Mouse (Mus musculus) cerebellum, postnatal 14 days (tissue): ENCODE results near the gene Alcam.

Source experiments
- DNase-seq, 2 experiments: peaks; one replicate each; pipeline ENCODE4 v3.0.0; 2021; ENCODE audit warnings: mixed read lengths in 2 of 2

Gene Alcam

DNA sequence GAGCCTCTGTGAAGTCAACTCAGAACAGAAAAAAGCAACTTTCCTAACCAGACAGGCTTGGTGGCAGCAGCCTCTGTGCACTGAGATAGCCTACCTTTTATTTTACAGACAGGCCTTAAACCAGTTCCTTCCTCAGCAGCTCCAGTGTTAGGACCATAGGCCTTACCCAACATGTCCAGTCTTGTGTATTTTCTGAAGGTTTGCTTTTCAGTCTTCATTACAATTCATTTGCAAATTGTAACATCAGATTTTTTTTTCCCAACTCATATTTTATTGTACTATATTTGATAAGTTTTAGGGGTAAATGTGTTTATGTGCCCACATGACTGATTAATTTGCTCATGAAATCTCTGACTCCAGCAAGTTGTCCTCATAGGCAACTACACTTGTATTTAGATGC, 14.3 kb downstream of the Alcam start:
- DNase-seq, result no peak

DNA sequence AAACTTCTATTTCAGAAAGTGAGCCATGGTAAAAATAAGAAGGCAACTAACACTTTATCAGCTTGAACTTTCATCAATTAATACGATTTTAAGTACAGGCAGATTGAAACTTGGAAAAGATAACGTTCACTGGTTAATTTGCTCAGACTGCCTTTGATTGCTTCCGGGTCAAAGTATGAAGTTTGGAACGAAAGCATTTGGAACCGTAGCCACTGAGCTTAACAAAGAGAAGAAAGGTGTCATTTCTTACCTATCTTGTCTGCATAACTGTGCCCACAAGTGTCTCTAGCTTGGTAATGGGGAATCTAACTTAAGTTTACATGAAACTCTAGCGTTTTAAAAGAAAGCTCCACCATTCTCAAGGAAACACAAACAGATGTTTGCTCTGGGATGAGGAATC, 14.9 kb downstream of the Alcam start:
- DNase-seq, result no peak

DNA sequence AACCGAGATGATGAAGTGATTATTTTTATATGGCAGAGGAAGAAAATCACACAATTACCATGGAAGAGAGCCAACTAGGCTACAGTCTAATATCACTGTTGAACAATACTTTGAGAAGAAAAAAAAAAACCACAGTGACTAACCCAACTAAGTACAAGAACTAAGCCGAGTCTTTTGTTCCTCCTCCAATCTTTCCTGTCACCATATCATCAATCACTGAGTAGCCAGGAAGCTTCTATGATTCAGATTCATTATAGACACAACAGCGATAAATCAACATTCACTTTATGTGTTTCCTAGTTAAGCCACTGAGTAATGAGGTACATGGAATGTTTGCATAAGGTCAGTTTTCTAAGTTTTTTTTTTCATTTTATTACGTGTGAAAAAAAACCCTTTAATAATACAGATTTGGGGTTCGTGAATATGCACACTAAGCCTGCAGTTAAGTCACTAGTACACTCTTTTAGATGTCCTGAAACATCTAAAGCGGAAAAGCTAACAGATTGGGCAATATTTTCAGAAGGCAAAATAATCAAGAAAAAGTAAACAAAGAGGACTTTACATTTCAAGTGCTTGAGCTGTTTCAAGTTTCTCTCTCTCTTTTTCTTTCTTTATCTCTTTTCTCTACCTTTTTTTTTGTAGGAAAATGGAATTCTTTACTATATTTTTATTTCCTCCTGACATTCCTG, 15.5 kb downstream of the Alcam start:
- no peak for DNase-seq

DNA sequence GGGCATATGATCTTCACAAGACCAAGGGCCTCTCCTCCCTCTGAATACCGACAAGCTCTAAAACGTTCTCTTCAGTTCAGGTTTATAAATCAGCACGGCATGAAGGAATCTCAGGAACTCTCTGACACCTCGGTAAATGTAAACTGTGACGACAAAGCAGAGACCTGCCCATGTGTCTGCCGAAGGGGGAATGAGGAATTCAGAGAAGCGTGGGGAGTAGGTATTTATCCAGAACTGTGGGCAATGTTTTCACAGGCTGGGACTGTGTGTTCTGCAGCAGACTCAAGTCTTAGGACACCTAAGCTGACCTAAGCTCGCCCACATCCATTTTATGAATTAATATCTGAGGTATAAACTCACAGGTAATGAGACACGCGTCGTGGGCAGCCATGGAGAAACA, 20.7 kb downstream of the Alcam start:
- DNase-seq, result no peak

DNA sequence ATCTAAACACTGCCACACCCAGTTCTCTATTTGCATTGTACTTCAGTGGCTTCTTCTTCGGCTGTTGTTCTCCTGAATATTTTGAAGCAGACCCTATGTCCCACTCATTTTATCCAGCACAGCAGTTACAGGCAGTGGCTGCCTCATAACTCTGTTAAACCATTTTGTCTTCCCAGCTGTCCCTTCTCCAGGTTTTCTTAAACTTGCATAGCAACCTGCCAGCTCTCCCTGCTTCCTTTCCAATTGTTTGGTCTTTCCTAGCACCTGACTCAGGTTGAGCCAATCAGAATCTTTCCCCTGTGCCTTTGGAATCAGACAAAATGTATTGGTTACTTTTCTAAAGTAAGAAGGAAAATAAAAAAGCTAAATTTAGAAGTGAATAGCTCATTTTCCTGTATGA, 21.8 kb downstream of the Alcam start:
- DNase-seq, result no peak

DNA sequence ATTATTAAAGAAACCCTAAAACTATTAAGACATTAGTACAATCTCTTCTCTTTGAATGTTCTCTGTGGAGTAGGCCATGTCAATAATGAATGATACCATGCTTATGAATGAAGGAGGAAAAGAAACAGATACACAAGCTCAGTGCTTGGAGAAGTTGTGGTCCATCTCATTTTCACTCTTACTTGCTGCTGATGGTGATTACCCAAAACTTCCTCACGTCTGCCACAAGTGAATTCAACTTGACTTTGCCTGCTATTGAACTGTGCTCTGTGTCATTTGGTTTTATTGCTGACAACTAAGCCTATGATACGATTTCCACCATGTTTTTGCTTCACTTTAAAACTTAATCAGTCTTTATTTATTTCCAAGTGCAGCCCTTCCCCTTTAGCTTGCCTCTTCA, 22.3 kb downstream of the Alcam start:
- DNase-seq, result no peak

DNA sequence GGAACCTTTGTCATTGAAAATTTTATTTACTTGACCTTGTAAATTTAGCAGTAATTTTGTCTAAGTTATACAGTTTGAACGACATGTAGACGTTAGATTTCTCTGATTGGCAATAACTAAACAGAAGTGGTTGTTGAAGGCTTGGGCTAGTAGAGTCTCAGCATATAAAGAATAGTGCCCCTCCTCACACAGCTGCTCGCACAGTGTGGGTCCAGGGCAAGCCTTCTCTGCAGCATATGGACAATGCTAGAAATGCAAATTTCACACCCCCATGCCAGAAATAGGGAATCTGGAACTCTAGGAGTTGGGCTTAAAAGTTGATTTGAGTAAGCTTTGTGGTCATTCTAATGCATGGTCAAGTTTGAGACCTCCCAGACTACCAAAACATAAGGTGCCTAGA, 23.8 kb downstream of the Alcam start:
- DNase-seq, result peak; percentile 11 to 31

DNA sequence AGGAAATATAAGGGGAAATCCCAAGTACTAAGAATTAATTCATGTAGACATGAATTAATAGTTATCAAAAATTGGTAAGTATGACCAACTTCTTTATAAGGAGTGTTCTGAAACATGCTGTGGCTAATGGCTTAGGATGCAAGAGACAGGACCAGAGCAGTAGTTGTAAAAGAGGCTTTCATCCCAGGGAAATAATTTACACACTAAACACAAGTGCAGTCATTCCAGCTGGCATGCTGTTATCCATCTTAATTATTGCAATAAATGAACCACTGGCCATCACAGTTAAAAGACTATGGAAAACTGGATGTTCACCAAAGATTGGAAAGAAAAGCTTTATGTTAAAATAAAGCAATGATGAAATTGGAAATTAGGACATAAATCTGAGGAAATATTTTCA, 24.2 kb downstream of the Alcam start:
- no peak for DNase-seq

DNA sequence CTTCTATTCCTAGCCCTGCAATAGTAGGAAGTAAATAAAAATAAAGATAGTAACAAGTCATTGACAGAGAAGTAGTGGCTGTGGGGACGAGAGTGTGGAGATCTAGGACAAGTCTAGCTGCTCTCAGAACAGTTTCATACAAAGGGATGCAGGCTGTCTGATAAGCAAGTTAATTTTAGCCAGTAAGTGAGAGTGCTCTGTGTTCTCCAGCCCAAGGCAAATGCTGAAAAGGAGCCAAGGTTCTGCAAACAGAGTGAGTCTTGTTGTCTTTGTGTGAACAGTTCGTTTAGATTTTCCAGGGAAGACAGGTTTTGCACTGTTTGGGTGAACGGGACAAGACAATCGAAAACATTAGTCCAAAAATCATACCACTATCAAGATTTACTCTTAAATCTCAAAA, 25.4 kb downstream of the Alcam start:
- peak; percentile 34 to 44 for DNase-seq

DNA sequence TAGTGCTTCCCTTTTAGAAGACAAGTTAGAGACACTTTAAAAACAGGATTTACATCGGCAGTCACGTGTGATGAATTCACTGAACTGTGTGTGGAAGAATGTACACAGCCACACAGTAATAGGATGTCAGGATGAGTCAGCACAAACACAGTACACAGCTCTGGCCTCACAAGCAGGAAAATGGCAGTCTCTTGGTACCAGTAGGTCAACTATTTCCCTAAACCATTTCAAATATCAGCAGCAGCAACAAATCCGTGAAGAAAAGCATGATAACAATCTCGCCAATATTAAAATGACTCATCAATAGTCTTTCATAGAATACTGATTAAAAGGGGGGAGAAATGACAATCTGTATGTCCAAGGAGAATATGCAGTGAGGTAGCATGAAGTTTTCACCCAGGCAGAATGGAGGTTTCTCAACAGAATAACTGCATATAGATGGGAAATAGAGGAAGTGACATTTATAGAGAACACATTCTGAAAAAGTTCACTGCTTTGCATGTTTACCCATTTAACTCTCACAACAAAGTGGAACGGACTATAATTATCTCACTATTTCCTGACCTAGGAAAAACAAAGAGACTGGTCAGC, 35.2 kb downstream of the Alcam start:
- no peak for DNase-seq

DNA sequence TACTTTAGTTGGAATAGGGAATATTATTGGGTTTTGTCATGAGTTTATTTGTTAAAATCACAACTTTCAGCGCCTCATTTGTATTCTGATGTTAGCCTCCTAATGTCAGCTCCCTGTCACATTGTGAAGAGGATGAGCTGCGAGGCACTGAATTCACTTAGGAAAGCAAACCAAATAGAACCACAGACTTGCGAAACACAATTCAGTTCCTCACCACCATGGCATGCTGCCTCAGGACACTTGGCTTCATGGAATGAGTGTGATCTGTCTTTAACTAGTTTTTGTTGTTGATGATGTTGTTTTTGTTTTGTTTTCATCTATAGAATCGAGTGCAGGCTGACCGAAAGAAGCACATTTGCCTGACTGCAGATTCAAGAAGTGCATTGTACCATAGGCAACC, 35.9 kb downstream of the Alcam start:
- DNase-seq, result no peak

DNA sequence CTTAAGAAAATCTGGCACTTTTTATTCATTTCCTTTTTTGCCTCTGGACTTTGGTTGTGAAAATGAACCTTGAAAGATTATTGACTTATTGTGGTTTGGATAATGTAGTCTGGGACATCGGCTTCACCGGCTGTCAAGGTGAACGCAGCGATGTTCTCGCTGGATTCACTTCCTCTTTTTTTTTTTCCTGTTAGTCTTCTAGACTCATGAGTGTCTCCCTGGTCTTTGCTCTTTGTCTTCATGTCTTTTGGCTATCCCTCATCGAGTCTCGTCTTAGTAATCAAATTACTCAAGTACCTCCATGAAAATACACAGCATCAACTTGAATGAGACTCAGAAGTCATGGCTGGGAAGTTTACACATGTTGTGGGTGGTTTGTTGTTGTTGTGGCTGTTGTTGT, 36.7 kb downstream of the Alcam start:
- DNase-seq, result no peak

DNA sequence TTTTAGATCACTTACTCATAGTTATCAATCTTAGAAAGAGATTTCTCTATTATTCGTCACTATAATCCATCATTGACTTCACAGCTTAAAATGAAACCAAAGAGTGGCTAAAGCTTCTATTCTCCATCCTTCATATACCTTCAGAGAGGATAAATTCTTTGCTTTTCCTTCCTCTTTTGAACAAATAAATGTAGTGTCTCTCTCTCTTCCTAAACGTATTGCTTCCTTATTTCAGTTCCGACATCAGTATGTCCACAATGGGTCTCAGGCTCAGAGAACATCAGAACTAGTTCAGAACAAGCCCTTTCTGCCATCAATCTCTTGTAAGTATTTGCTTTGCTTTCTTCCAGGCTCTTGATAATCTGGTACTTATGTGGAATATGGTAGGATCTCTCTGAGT, 40.2 kb downstream of the Alcam start:
- no peak for DNase-seq

DNA sequence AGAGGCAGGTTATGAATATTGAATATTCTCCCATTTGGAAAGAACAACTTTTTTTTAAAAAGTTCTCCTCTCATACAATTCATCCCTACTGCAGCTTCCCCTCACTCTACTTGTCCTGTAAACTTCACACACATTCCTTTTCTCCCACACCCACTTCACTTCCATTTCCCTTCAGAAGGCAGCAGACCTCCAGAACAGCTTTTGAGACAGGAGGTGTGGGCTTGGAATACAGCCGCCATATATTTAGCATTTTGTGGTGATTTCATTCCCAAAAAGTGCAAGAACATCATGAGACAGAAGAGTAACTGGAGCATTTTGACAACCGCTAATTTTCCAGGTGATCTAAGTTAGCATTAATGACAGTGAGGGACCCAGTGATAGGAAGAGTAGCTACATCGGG, 47.8 kb downstream of the Alcam start:
- no peak for DNase-seq

DNA sequence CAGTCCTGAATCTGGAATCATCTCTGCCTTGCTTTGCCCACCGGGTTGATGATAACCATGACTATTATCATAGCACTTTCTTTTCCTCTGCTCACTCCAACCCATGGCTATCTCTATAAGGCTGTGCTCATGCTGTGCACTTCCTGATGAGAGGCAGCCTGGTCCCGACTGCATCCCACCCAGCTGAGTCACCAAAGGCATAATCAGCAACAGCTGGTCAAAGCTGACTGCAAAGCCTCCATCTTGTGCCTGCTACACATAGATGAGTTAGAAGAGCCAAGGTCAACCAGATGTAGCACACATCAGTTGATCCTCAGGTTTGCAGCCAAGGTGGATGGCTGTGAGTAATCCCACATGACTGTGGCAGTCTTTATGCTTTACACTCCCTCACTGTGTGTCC, 48.6 kb downstream of the Alcam start:
- no peak for DNase-seq

DNA sequence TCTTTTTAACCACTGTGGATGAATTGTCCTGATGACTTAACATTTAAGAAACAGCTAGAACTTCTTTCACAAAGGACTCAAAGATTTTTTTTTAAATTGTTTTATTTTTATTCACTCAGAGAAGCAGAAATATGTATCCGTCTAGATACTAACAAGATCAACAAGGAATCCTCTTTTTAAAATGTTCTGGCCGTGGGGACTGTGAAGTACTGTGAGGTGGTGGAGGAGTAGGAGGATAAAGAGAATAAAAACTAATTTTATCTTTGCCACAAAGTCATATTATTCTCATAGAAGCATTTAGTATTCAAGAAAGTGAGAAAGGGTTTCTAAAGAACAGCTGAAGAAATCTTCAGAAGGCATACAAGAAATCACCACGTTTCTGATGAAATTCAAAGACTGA, 54.8 kb downstream of the Alcam start:
- no peak for DNase-seq

DNA sequence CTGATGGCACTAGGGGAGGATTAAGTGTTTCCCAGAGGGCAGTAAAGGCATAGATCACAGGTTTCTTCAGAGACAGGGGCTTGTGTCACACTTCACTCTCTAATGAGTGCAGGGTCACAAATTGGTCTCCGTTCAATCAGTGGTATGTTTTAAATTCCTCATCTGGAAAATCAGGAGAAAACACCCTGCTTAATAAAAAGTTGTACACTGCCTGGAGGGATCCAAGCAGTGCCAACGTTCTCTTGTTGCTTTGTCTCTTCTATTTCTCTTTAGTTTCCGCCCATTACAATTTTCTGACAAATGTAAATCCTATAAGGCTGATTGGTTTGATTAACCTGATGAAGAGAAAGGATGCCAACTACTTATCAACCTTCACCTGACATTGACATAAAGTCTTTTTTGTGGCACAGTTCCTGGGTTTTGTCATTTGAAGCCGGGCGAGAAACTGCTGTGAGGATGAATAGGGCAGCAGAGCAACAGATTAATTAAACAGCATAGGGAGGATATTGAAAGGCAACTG, 67.0 kb downstream of the Alcam start:
- DNase-seq, result no peak

DNA sequence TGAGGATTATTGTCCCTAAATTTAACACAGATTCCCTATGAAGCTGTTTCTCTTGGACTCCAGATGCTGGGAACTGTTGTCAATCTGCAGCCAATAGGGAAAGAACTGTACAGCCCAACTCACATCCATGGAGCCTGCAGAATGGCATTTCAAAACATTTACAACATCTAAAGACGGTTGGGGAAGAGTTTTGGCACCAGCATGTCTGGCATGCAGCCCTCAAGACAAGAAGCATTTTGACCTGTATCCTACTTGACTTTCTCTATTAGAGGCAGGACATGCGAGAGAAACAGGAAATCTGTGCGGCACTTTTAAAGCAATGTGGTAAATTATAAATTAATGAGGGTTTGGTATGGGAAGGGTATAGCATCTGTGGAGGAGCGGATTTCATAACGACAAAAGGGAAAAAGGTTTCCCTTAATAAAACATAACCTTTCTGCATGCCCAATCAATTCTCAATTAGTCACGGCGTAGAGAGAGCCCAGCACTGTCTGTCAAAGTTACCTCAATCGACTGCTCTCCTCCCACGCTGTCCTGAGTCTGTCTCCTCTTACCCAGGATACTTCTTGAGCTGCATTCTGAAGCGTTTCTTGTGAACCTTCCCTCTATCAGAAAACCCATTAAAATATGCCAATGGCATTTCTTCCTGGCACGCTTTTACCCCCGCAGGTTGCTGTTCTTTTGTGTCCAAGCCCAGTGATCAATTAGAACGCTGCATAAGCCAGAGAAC, 70.3 kb downstream of the Alcam start:
- DNase-seq, result peak in 1 of 2 experiments; percentile 8

DNA sequence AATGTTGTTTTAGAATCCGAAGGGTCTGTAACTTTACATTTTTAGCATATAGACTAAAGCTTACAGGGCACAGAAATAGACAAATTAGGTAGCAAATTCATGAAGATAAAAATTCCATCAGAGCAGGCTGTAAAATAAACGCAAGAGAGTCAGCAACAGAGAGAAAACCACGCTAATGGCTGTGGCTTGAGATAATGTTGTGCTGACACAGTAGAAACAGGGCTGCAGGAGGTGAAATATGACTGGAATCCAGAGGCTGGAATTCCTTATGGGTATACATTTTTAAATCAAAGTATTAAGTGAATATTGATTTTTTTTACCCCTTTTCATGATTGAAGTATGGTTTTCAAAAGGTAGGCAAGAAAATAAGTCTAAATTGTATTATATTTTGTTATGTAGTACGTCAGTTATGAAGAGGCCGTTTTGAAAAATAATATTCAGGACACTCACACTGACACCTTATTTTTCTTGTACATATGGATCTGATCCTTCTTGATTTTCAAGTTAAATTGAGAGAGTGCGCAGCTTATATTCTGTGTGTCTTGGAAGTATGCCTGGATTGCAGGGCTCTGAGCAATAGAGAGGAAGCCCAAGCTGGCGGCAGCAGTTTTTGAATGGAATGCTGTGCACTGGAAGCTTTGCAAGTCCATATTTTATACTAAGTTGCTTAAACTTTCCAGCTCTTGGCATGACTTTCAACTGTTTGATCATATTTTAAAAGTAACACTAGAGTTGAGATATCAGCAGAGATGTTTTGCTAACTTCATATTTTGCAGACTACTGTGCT, 74.9 kb downstream of the Alcam start:
- no peak for DNase-seq

DNA sequence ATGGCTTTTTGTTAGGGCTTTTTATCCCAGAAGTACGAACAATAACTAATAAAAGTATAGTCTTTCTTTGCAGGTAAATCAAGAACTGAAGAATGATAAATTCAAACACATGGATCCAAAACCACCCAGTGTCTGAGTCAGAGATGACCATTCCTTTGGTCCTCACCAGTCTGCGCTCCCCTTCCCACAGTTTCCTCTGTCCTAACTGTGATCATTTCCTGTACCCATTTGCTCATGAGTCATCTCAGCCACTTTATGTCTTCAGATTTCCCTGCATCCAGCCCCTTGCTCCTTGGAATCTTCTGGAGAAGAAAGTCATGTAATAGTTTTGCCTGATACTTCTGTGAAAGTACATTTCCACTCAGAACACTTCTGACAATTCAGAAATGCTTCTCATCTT, 77.0 kb downstream of the Alcam start:
- no peak for DNase-seq

DNA sequence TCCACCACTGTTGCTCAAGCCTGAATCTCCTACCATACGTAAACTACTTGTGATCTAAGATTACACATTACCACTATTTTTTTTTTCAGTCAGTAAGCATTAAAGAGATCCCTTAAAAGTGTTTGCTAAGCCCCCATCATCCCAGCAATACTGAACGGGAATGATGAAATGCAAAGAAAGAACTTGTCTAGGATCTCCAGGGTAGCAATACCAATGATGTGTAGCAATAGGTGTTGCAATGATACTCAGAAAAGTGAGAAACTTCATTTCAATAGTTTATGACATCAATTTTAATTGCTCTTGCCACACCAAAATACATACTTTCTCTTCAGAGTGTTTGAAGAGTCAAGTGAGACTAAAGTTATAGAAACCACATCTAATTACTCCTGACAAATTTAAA, 81.9 kb downstream of the Alcam start:
- no peak for DNase-seq

DNA sequence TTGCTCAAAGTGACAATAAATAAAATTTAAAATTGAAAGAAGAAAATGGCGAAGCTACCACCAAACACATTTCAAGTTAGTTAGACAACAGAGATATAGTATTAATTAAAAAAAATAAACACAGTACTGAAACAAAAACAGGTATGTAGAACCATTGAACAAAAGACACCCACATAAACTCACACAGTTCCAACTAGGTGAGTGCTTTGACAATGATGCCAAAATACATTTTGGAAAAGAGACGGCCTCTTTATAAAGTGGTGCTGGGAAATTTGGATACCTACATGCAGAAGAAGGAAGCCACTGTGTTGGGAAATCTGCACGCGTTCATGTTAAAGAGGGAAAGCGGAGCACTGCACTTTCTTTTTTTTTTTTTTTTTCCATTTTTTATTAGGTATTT, 85.4 kb downstream of the Alcam start:
- DNase-seq, result no peak

DNA sequence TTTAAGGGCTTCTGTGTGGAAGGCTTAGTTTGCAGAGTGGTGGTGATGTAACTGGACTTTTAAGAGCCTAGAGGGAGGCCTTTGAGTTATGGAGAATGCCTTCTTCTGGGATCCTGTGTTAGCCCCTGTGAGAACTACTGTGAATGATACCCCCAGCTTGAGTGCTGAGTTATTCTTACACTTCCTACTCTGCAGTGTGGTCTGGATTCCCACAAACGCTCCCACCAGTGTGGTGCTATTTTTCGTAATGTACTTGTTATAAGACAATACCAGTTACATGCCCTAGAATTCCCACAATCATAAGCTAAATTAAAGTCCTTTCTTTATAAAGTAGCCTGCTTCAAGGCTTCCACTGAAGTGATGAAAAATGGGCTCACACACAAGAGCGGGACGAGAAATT, 87.0 kb downstream of the Alcam start:
- DNase-seq, result no peak
